Mouse (Mus musculus): ENCODE data around the gene Shbg.

GRCm38 (mm10) chr11:69622406-69622805 lies 4.7 kb upstream of the Shbg start:
- TF ChIP-seq GATA1 (IDR thresholded peaks at IDR 0.05; ENCODE audit: low read length) (no peak), TAL1 (IDR thresholded peaks at IDR 0.05; ENCODE audit: low read length) (no peak)
